Mouse (Mus musculus): ENCODE measurements around the gene Rpia. TPM values are rescaled to one million over a fixed set of nuclear protein-coding genes. Genes with fewer than 3 reads are reported as not detected.
A peak's percentile ranks its signal among the peaks of the same experiment; 100 is the strongest.
"Not testable (repeated sequence)": the region's sequence is repeated elsewhere in the genome, so short reads cannot be mapped to it uniquely, and the experiment has no call there.

Gene Rpia
- polyA plus RNA-seq, 1 experiment, result 6.5 TPM

DNA sequence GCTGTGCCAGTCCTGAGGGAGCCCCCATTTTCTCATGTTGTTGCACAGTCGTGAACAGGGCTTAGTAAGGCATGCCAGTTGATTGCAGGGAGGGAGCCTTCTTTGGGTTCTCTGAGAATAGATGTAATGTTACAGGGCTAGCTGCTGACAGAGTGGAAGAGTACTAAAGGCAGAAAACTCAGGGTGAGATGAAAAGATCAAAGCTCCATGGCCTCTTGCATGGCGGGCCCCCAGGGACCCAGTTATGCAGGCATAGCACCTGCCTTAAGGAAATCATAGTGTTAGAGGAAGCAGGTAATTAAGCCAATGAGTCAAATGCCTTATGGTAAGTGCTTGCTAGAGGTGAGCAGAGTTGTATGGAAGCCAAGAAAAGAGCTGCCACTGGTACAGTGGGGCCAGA, 37.4 kb upstream of the Rpia start:
- TF ChIP-seq CTCF (IDR thresholded peaks at IDR 0.05; ENCODE audit: low read depth, low read length), result no peak
- TF ChIP-seq POLR2A (IDR thresholded peaks at IDR 0.05; ENCODE audit: insufficient read depth, low read length), result no peak
- Histone ChIP-seq H3K4me1 (ENCODE audit: control insufficient read depth, insufficient read depth, low read length) (no peaks in the 10 kb centered on the region), H3K36me3 (ENCODE audit: control insufficient read depth, insufficient read depth, low read length, poor library complexity, severe bottlenecking) (no peaks in the 10 kb centered on the region), H3K27ac (ENCODE audit: insufficient read depth, low read length) (no peak overlapping the region), H3K27me3 (ENCODE audit: control insufficient read depth, insufficient read depth, low read length, poor library complexity, severe bottlenecking) (no peaks in the 10 kb centered on the region), H3K9ac (ENCODE audit: low read depth, poor library complexity, severe bottlenecking) (no peak overlapping the region), H3K4me3 (ENCODE audit: low read depth, low read length) (no peak overlapping the region), H3K9me3 (replicated peaks; ENCODE audit: control insufficient read depth, insufficient read depth, low read length, poor library complexity, severe bottlenecking) (no peaks in the 10 kb centered on the region)

DNA sequence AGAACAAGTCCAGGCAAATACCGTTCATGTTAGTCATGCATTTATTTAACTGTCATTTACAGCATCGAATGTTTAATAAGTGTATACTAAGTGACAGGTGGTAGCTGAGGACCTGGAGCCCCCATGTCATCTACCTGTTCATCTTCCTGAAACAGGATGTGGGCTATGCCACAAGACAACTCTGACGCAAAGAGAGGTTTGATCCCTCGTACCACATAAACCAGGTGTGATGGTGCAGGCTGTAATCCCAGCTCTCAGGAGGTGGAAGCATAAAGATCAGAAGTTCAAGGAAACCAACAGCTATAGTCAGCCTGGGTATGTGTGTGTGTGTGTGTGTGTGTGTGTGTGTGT, 32.9 kb upstream of the Rpia start:
- H3K27ac ChIP-seq (ENCODE audit: insufficient read depth, low read length), result peak overlapping the region; percentile 24; the same call in 1 of the 2 replicates
- TF ChIP-seq CTCF (IDR thresholded peaks at IDR 0.05; ENCODE audit: low read depth, low read length) (no peak), POLR2A (IDR thresholded peaks at IDR 0.05; ENCODE audit: insufficient read depth, low read length) (no peak), EP300 (IDR thresholded peaks at IDR 0.05; ENCODE audit: insufficient read depth, low read depth, low read length) (no peak)
- no peaks in the 10 kb centered on the region for H3K9me3 ChIP-seq (replicated peaks; ENCODE audit: control insufficient read depth, insufficient read depth, low read length, poor library complexity, severe bottlenecking)
- H3K4me1 ChIP-seq (ENCODE audit: control insufficient read depth, insufficient read depth, low read length), result no peaks in the 10 kb centered on the region
- H3K36me3 ChIP-seq (ENCODE audit: control insufficient read depth, insufficient read depth, low read length, poor library complexity, severe bottlenecking), result no peaks in the 10 kb centered on the region
- H3K9ac ChIP-seq (ENCODE audit: low read depth, poor library complexity, severe bottlenecking), result peak overlapping the region; percentile 63
- no peaks in the 10 kb centered on the region for H3K27me3 ChIP-seq (ENCODE audit: control insufficient read depth, insufficient read depth, low read length, poor library complexity, severe bottlenecking)
- H3K4me3 ChIP-seq (ENCODE audit: low read depth, low read length), result peak overlapping the region; percentile 69

DNA sequence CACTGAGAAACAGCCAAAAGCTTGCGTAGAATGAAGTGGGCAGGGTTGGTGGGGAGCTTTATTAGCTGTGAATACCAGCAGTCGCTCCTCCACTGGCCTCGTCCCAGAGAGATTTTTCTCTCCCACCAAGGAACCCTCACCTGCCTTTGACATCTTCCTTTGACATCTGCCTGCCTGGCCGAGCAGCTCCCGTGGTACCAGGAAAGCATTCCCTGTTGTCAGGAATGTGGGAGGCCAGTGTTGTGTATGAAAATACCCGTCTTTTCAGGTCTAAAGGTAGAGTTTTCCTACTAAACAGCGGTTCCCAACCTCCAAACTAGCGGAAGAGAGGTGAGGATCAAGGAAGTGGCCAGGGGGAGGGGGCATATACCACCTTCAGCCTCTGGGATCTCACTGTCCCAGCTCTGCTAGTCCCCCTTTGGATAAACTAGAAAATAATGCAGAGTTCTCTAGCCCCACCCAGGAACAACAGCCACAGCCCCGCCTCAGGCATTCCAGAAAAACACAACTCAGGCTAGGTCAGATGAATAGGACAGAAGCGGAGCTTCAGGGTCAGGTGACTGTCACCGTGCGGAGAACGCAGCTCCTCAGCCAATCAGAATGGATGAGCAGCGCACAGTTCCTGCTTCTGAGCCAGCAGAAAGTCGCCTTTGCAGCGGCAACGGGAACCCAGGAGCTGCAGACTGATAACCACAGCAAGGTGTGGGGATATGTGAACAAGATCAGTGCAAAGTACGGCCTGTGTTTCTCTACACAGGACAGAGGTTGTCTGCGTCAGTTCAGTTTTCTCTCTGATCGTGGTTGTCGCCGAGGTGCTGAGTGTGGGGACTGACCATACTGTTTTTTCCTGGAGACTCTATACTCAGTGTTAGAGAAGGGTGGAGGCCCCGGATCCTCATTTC, 32.3 kb upstream of the Rpia start:
- no peaks in the 10 kb centered on the region for H3K36me3 ChIP-seq (ENCODE audit: control insufficient read depth, insufficient read depth, low read length, poor library complexity, severe bottlenecking)
- H3K4me3 ChIP-seq (ENCODE audit: low read depth, low read length), result peak overlapping the region; percentile 69
- H3K9me3 ChIP-seq (replicated peaks; ENCODE audit: control insufficient read depth, insufficient read depth, low read length, poor library complexity, severe bottlenecking), result no peaks in the 10 kb centered on the region
- no peak for TF ChIP-seq EP300 (IDR thresholded peaks at IDR 0.05; ENCODE audit: insufficient read depth, low read depth, low read length)
- TF ChIP-seq POLR2A (IDR thresholded peaks at IDR 0.05; ENCODE audit: insufficient read depth, low read length), result peak; percentile 56
- TF ChIP-seq CTCF (IDR thresholded peaks at IDR 0.05; ENCODE audit: low read depth, low read length), result no peak
- H3K4me1 ChIP-seq (ENCODE audit: control insufficient read depth, insufficient read depth, low read length), result no peaks in the 10 kb centered on the region
- peak overlapping the region; percentile 59 for H3K27ac ChIP-seq (ENCODE audit: insufficient read depth, low read length)
- H3K9ac ChIP-seq (ENCODE audit: low read depth, poor library complexity, severe bottlenecking), result peak overlapping the region; percentile 63
- H3K27me3 ChIP-seq (ENCODE audit: control insufficient read depth, insufficient read depth, low read length, poor library complexity, severe bottlenecking), result no peaks in the 10 kb centered on the region

DNA sequence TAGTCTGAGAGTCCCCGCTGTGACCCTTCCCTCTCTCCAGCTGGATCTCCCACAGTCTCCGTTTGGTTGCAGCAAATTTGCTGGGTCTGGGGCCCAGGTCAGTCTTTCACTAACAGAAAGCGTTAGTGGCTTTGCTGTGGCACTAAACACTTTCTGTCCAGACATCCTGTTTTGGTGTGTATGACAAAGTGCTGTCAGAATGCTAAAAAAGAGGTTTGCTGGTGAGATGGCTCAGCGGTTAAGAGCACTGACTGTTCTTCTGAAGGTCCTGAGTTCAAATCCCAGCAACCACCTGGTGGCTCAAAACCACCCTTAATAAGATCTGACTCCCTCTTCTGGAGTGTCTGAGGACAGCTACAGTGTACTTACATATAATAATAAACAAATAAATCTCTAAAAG, 31.2 kb upstream of the Rpia start:
- not testable (repeated sequence) for H3K27me3 ChIP-seq (ENCODE audit: control insufficient read depth, insufficient read depth, low read length, poor library complexity, severe bottlenecking); H3K27ac ChIP-seq (ENCODE audit: insufficient read depth, low read length); H3K9ac ChIP-seq (ENCODE audit: low read depth, poor library complexity, severe bottlenecking); H3K4me3 ChIP-seq (ENCODE audit: low read depth, low read length); H3K9me3 ChIP-seq (replicated peaks; ENCODE audit: control insufficient read depth, insufficient read depth, low read length, poor library complexity, severe bottlenecking); H3K4me1 ChIP-seq (ENCODE audit: control insufficient read depth, insufficient read depth, low read length); H3K36me3 ChIP-seq (ENCODE audit: control insufficient read depth, insufficient read depth, low read length, poor library complexity, severe bottlenecking)

DNA sequence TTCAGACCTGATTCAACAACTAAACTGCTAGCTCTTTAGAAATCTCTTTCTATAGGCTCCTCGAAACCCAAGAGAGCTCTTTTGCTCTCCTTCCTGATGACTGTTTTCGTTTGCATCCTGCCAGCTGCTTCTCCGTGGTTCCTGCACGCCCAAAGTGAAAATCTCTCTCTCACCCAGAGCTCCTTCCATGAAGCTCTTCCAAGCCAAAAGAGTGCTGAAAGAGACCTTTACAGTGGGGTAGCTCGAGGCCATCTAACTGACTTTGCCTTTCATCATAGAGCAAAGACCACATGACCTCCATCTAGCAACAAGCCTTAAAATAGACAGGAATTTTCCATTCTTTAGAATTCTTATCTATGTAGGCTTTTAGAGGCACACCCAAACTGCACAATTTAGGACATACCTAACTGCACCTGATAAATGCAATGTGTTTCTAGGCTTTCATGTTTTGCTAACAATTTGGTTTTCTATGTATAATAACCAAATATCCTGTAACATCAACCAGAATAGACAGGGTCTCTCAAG, 30.4 kb upstream of the Rpia start:
- Histone ChIP-seq H3K9ac (ENCODE audit: low read depth, poor library complexity, severe bottlenecking) (no peak overlapping the region), H3K27me3 (ENCODE audit: control insufficient read depth, insufficient read depth, low read length, poor library complexity, severe bottlenecking) (no peaks in the 10 kb centered on the region), H3K27ac (ENCODE audit: insufficient read depth, low read length) (no peak overlapping the region)

DNA sequence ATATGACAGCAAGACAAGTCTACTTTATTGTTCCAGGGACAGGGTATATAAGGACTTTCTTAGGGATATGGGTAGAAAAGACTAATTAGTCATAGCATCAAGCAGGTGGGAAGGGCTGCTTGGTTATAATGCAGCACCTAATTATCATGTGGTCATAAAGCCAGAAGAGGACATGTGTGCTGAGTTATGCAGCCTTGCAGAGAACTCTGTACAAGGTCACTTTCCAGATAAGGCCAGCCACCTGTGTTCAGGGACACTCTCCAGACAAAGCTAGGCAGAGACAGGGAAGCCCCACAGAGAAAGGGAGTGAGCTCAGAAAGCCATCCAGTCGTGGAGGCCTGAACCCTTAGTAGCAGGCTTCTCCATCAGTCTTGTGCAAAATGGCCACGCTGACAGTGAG, 29.5 kb upstream of the Rpia start:
- Histone ChIP-seq H3K9me3 (replicated peaks; ENCODE audit: control insufficient read depth, insufficient read depth, low read length, poor library complexity, severe bottlenecking) (no peaks in the 10 kb centered on the region), H3K27ac (ENCODE audit: insufficient read depth, low read length) (no peak overlapping the region), H3K27me3 (ENCODE audit: control insufficient read depth, insufficient read depth, low read length, poor library complexity, severe bottlenecking) (no peaks in the 10 kb centered on the region), H3K9ac (ENCODE audit: low read depth, poor library complexity, severe bottlenecking) (no peak overlapping the region), H3K4me1 (ENCODE audit: control insufficient read depth, insufficient read depth, low read length) (no peaks in the 10 kb centered on the region), H3K4me3 (ENCODE audit: low read depth, low read length) (no peak overlapping the region), H3K36me3 (ENCODE audit: control insufficient read depth, insufficient read depth, low read length, poor library complexity, severe bottlenecking) (no peaks in the 10 kb centered on the region)
- TF ChIP-seq EP300 (IDR thresholded peaks at IDR 0.05; ENCODE audit: insufficient read depth, low read depth, low read length) (no peak), CTCF (IDR thresholded peaks at IDR 0.05; ENCODE audit: low read depth, low read length) (no peak), POLR2A (IDR thresholded peaks at IDR 0.05; ENCODE audit: insufficient read depth, low read length) (no peak)

More for the DNA sequence above, 30.4 kb upstream of the Rpia start:
- Histone ChIP-seq H3K4me1 (ENCODE audit: control insufficient read depth, insufficient read depth, low read length) (no peaks in the 10 kb centered on the region), H3K9me3 (replicated peaks; ENCODE audit: control insufficient read depth, insufficient read depth, low read length, poor library complexity, severe bottlenecking) (no peaks in the 10 kb centered on the region), H3K36me3 (ENCODE audit: control insufficient read depth, insufficient read depth, low read length, poor library complexity, severe bottlenecking) (no peaks in the 10 kb centered on the region), H3K4me3 (ENCODE audit: low read depth, low read length) (no peak overlapping the region)
- TF ChIP-seq POLR2A (IDR thresholded peaks at IDR 0.05; ENCODE audit: insufficient read depth, low read length) (no peak), CTCF (IDR thresholded peaks at IDR 0.05; ENCODE audit: low read depth, low read length) (no peak), EP300 (IDR thresholded peaks at IDR 0.05; ENCODE audit: insufficient read depth, low read depth, low read length) (no peak)

Data from ES-Bruce4 (cell line).